Mouse (Mus musculus): ENCODE results near the gene Car11.

The Car11 gene

DNA sequence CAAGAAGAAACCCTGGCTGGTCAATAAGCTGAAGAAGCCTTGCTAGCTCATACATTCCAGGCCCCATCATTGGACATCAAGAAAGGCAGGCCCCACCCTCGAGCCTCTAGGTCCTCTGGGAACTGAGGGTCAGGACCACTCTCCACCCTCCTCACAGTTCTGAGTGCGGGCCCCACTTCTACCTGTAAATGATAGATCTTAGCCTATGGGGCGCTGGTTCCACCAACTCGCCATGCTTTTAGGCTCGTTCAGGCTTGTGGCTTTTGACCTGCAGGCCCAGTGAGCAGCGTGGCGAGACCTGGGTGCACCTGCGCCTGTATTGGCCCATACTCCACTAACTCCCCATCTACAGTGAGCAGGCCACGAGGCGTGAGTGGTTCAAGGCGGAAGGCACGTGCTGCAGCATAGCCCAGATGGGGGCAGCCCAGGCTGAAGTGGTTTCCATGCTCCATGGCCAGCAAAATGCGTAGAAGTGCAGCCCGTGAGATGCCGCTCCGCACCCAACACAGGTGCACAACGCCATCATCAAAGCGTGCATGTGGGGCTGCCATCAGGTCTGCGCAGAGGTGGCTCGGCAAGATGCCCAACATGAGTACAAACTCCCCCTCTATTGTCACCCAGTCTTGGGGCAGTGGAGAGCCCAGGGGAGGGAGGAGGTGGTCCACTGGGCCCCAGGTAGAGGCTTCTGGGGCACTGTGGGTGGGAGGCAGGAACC is 11.0 kb downstream of the Car11 start:
- no peak for DNase-seq (ENCODE audit: low spot score in 2 of 2)

GRCm38 (mm10) chr7:45711316-45712021 is 11.8 kb downstream of the Car11 start:
- no peak for DNase-seq (ENCODE audit: low spot score in 2 of 2)

DNA sequence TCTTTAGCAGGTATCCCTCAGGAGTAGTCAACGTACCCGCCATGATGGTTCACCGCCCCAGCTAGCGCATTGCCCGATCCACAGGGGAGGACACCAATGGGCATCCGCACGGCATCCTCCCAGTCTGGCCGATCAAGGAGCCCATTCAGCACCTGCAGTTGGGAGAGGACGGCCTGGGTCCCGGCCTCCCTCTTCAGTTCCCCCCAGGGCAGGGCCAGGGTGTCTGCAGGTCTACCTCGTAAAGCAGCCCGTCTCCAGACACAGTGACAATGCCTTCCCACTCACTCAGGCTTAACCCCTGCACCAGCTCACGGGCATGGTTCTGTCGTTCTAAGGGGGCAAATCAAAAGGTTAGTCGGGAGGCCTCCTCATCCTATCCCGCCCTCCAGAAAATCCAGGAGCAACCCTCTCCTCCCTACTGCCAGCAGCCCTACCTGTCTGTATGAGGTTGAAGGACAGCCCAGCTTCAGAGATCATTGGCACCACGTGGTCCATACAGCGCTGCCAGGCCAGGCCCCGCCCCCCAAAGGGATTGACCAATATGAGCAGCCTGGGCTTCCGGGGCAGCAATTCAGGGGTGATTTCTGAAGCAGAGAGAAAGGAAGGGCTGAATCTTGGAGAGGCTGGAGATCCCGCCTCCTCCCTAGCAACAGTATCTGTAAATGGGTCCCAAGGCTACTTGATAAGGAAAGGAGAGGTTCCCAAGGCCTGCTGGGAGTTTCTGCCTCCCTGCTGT is 12.5 kb downstream of the Car11 start:
- no peak for DNase-seq (ENCODE audit: low spot score in 2 of 2)

GRCm38 (mm10) chr7:45713396-45713795 is 13.8 kb downstream of the Car11 start:
- DNase-seq (ENCODE audit: low spot score in 2 of 2): no peak

- no peak for DNase-seq (ENCODE audit: low spot score in 2 of 2)
Observed at GRCm38 (mm10) chr7:45713881-45714520, 14.4 kb downstream of the Car11 start.

DNA sequence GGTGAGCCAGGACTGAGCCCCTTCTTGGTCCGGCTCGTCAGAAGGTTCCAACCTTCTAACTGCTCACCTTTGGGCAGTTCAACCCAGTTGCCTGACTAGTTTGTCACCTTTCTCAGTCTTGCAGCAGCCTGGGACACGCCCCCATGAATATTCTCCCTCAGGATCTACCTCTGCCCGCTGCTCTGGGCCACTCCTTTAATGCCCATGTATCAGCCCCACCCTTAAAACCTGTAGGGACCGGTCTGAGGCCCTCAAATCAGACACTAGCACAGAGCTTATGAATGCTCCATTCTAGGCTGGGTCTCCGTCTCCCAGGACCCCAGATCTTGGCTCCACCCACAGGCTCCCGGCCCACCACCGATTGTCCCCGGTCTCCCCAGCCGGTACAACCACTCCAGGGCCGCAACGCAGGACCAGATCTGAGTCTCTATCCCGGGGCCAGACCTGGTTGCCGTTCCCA is 15.0 kb downstream of the Car11 start:
- no peak for DNase-seq (ENCODE audit: low spot score in 2 of 2)

DNA sequence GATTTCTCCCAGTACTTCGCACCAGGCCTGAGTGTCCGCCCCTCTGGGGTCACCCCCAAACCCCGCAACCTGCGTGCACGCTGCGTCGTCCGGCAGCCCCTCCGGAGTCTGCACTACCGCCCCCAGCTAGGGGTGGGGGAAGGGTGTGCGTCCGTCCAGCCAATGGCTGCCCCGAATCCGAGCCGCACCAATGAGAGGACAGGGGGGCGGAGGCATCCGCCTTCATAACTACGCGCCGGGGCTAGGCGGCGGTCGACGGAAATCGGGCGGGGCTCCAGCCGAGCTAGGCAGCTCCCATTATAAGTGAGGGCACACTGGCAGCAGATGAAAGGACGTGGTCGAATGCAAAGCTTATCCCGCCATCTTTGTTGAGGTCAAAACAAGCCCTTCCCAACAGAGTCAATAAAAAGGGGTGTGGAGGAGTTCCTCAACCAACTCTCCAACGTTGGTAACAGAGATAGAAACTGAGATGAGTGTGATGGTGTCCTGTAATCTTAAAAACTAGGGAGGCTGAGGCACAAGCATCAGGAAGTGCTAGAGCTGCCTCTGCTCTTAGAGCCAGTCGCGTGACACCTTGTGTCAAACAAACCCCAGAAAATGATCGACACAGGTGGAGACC is 15.6 kb downstream of the Car11 start, which contains the start of gene Rpl18:
Rpl18 (plus strand) TSS at position 368 of the 619 bp plus-strand sequence.
- peak; percentile 91 to 96 for DNase-seq (ENCODE audit: low spot score in 2 of 2)

DNA sequence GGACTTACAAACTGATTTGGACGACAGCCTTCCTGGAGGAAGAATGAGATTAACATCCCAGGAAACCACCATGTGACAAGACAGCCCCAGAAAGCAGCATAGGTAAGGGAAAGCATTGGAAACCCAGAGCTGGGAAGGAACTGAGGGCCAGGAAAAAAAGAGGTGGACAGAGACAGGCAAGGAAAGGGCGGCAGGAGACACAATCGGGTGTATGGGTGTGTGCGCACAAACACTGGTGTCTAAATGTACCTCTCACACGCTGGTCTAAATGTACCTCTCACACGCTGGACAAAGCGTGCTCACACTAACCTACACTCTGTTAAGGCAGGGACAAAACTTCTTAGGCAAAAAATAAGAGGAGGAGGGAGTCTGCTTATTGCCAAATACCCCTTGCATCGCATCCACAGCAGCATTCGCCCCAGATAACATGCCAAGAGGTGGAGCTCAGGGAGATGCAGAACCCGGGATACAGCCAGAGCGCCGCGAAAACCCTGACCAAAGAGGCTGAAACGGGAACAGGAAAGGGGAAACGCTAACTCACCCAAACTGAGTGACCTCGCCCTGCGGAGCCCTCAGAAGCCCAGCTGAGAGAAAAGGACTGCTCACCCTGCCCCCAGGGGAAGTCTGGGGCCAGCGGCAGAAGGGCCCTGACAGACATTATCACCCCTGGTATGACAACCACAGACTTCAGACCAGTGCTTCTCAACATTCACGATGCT is 16.3 kb downstream of the Car11 start:
- no peak for DNase-seq (ENCODE audit: low spot score in 2 of 2)

GRCm38 (mm10) chr7:45716460-45716857 is 16.8 kb downstream of the Car11 start:
- DNase-seq (ENCODE audit: low spot score in 2 of 2): no peak

- no peak for DNase-seq (ENCODE audit: low spot score in 2 of 2)
Observed at GRCm38 (mm10) chr7:45716952-45717917, 17.6 kb downstream of the Car11 start.

- DNase-seq (ENCODE audit: low spot score in 2 of 2): peak; percentile 97 to 99
Observed at GRCm38 (mm10) chr7:45717918-45718297, 18.3 kb downstream of the Car11 start, which contains the start of gene Sphk2. Gene Sphk2, minus strand, starts transcription at chr7:45718002.

- no peak for DNase-seq (ENCODE audit: low spot score in 2 of 2)
Observed at GRCm38 (mm10) chr7:45718331-45718730, 18.7 kb downstream of the Car11 start.

DNA sequence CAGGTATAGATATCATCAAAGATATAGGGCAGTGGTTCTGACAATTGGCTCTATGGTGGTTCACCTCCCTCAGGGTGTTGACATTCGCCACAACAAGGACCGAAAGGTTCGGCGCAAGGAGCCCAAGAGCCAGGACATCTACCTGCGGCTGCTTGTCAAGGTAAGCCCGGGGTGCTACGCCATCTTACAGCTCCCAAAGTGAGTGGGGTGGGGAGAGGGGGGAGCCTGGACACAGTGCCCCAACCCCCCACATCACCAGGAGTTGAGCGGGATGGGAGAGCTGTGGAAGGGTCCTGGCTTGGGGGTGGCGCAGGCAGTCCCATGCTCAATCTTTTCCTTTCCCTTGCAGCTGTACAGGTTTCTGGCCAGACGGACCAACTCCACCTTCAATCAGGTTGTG is 19.5 kb downstream of the Car11 start:
- no peak for DNase-seq (ENCODE audit: low spot score in 2 of 2)

DNA sequence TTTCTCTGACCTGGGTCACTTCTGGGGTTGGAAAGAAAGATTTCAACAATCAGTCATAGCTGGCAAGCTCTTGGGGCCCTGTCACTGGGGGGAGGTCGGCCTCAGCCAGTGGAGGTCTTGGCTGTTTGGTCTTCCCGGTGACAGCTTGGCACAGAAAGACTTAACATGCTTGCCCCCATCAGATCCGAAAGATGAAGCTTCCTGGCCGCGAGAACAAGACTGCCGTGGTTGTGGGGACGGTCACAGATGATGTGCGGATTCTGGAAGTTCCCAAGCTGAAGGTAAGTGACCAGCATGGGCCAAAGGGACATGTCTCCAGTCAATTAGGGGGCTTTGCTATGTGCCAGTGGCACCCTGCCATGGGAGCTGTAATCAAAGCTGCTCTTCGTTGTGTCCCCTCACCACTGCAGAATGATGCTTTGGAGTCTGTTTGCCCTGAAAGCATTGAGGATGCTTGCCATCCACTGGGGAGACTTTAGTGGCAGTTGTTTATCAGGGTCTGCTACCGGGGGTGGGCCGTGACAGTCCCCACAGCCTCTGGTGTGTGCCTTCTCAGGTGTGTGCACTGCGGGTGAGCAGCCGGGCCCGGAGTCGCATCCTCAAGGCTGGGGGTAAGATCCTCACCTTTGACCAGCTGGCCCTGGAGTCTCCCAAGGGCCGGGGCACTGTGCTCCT is 20.2 kb downstream of the Car11 start:
- DNase-seq (ENCODE audit: low spot score in 2 of 2): no peak

DNA sequence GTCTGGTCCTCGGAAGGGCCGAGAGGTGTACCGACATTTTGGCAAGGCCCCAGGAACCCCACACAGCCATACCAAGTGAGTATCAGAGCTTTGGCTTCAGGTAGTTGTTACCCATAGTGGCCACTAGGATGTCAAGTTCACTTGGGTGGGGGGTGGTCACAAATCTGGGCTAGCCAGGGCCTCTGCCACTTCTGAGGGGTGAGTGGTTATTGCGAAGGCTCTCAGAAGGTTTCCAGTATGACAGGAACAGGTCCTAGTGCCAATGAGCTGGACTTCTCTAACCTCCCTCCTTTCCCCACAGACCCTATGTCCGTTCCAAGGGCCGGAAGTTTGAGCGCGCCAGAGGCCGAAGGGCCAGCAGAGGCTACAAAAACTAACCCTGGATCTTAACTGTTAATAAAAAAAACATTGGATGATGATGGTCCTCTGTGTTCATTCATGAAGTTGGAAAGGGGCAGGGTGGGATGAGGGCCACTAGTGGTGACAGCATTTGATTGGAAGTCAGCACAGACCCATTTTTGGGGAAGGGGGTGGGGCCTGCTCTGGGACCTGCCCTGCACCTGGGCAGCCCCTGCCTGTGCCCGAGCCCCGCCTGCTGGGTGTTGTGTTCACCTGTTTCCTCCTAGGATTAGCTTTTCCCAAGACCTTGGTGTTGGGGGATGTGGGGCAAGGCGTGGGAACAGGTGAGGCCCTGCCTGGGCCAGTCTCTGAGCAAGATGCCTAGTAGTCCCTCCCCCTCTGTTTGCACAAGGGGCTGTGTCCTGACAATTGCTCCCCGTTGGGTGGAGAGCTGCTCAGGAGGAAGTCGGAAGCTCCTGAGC is 21.0 kb downstream of the Car11 start, which contains the start of gene Fam83e:
Fam83e (plus strand) TSS at position 800 of the 821 bp plus-strand sequence.
- DNase-seq (ENCODE audit: low spot score in 2 of 2): no peak

DNA sequence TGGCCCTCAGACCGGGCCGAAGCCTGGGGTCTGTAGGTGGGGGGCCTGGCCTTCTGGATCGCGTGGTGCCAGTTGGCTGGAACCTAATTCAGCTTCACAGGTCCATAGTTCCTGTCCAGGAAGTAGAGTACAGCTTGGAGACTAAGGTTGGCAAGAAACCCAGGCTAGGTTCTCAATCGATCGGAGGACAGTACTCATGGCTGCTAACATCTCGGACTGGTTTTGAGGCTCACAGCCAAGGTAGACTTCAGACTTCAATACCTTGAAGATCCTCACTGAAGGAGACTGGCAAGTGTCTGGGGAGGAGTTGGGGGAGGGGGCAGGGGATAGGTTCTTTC is 21.6 kb downstream of the Car11 start:
- DNase-seq (ENCODE audit: low spot score in 2 of 2): no peak

DNA sequence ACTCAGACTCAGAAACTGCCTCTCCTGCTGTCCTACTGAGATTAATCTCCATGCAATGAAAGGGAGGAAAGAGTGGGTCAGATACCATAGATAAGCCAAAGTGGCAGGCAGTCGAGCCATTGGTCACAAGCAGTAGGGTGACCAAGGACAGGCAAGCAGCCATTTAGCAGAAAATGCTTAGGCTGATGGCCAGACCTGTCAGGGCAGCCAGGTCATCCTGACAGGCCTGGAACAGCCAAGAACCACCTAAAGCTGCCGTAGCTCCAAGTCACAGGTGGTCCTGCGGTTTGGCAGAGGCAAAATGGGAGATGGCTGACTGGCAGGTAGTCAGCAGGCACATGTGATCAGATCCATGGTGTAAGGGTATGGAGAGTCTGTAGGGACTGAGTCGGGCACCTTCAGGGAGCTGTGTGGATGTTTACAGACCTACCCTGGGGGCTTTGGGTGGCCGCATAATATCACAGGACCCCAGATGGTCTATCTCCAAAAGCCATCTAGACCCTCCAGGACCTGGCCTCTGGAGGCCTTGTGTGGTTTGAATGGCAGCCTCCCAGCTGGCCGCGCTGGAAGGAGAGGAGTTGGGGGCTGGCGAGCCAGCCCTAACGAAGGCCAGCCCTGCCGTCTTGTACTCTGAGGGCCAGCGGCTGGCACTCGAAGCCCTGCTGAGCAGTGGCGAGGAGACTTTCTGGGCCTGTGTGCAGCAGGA is 22.2 kb downstream of the Car11 start:
- no peak for DNase-seq (ENCODE audit: low spot score in 2 of 2)

DNA sequence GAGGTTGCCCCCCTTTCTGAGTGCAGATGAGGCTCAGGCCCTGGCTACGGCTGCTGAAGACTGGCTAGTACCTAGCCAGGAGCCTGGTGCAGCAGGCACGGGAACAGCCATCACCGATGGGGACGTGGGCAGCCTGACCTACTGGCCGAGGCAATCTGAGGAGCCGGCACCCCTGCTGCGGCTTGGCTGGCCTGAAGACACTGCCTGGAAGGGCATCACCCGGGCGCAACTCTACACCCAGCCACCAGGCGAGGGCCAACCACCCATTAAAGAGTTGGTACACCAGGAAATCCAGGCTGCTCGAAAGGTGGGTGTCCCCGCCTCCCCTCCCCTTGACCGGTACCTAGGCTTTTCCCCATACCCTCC is 22.7 kb downstream of the Car11 start:
- no peak for DNase-seq (ENCODE audit: low spot score in 2 of 2)
